Mouse (Mus musculus) heart, postnatal 0 days (tissue): ENCODE measurements at regions not wholly inside any gene's neighbourhood (a gene's known extent, or its start where the extent isn't known, plus 50 kb on each side); places are given as distances from the start of the nearest gene placed in this dataset.

ENCODE experiments used
- ATAC-seq: fragments of 200-750 bp; cut with Nextera tagmentation; 2 replicates; pipeline ENCODE4 v1.8.0; 2017; ENCODE audit warnings: low read depth, moderate number of reproducible peaks, moderate library complexity; ENCODE audit not compliant: insufficient read depth
- DNase-seq: peaks from one replicate; pipeline ENCODE4 v3.0.0-alpha.2; 2016; ENCODE audit warnings: low spot score
- H3K27ac ChIP-seq: fragments of 300-500 bp; sonication (generic); 2 replicates; pipeline ENCODE4 v1.5.1; 2014; ENCODE audit warnings: low read depth, mild to moderate bottlenecking
- H3K27me3 ChIP-seq: fragments of 300-500 bp; sonication (generic); 2 replicates; pipeline ENCODE4 v1.6.1; 2014; ENCODE audit warnings: low read length, mixed read lengths; ENCODE audit not compliant: control insufficient read depth, insufficient read depth
- H3K36me3 ChIP-seq: fragments of 300-500 bp; sonication (generic); replicated peaks from 2 replicates; pipeline ENCODE4 v1.6.1; 2014; ENCODE audit warnings: low read length, mixed read lengths; ENCODE audit not compliant: control insufficient read depth, insufficient read depth
- H3K4me1 ChIP-seq: fragments of 300-500 bp; sonication (generic); 2 replicates; pipeline ENCODE4 v1.6.1; 2014; ENCODE audit warnings: antibody characterized with exemption; ENCODE audit not compliant: control insufficient read depth, insufficient read depth
- H3K4me2 ChIP-seq: fragments of 300-500 bp; sonication (generic); 2 replicates; pipeline ENCODE4 v1.6.1; 2014; ENCODE audit warnings: low read depth, mild to moderate bottlenecking, low read length, moderate library complexity
- H3K4me3 ChIP-seq: fragments of 300-500 bp; sonication (generic); 2 replicates; pipeline ENCODE4 v1.5.1; 2014; ENCODE audit warnings: low read depth, low read length
- H3K9ac ChIP-seq: fragments of 300-500 bp; sonication (generic); replicated peaks from 2 replicates; pipeline ENCODE4 v1.6.1; 2014; ENCODE audit warnings: low read depth, low read length, mixed read lengths
- H3K9me3 ChIP-seq: fragments of 300-500 bp; sonication (generic); replicated peaks from 2 replicates; pipeline ENCODE4 v1.6.1; 2016; ENCODE audit warnings: low read length; ENCODE audit not compliant: control insufficient read depth
- CTCF ChIP-seq: IDR thresholded peaks from 2 replicates; pipeline ENCODE4 v1.5.1; 2016; ENCODE audit warnings: antibody characterized with exemption, control low read depth, low read depth
- EP300 ChIP-seq: IDR thresholded peaks from 2 replicates; pipeline ENCODE4 v1.6.1; 2016; ENCODE audit warnings: antibody characterized with exemption, low read depth
- WGBS: fragments of 180-500 bp; shearing (Covaris S2); extraction: QIAGEN DNeasy Blood & Tissue Kit; methylation state at CpG from one replicate; pipeline ENCODE4 v1.1.7; 2014; 5-methylcytosine and 5-hydroxymethylcytosine counted together

DNA sequence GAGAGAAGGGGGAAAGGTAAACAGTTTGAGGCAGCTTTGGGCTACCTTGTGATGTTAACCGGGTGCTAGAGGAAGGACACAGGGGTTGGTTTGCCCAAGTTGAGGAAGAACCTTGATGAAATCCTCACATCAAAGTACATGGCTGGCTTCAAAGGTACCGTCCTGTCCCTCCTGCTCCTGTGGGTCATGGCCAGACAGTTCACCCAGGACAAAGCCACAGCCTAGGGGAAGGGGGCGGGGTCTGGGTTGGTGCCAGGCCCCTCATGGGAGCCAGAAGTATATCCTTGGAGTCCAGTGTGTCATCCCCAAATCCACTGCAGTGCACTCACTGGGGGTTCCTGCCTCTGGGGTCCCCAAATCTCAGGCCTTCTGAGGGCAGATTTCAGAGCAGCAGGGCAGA is 339.0 kb upstream of the Tbx3 start:
- H3K4me3 ChIP-seq: no peak overlapping the region
- no peak overlapping the region for H3K9ac ChIP-seq
- no peaks in the 10 kb centered on the region for H3K36me3 ChIP-seq
- ATAC-seq: no peak
- 0 out of 2 replicates have a peak, but pooled peaks cover 2% of the 10 kb centered on the region for H3K4me1 ChIP-seq
- DNase-seq: no peak
- 41% methylated on average over 3 of the region's 3 CpGs for WGBS
- H3K27ac ChIP-seq: no peak overlapping the region
- no peak for TF ChIP-seq CTCF
- TF ChIP-seq EP300: no peak
- no peak overlapping the region for H3K4me2 ChIP-seq
- no peaks in the 10 kb centered on the region for H3K9me3 ChIP-seq
- peaks cover 9% of the 10 kb centered on the region; the same call in 1 of the 2 replicates for H3K27me3 ChIP-seq

- Histone ChIP-seq H3K4me1 (no peaks in the 10 kb centered on the region), H3K4me2 (no peak overlapping the region), H3K27ac (no peak overlapping the region), H3K36me3 (no peaks in the 10 kb centered on the region), H3K9me3 (no peaks in the 10 kb centered on the region), H3K4me3 (no peak overlapping the region), H3K9ac (no peak overlapping the region), H3K27me3 (peaks cover 10% of the 10 kb centered on the region; the same call in 1 of the 2 replicates)
- DNase-seq (peak; percentile 50), ATAC-seq (peak; percentile 86)
- WGBS: 12% methylated on average over 7 of the region's 7 CpGs
- TF ChIP-seq EP300 (0 out of 2 replicates have a peak, but pooled peaks have one; percentile 33), CTCF (no peak)
Measured at GRCm38 (mm10) chr5:119332621-119333020, 337.8 kb upstream of the Tbx3 start.

DNA sequence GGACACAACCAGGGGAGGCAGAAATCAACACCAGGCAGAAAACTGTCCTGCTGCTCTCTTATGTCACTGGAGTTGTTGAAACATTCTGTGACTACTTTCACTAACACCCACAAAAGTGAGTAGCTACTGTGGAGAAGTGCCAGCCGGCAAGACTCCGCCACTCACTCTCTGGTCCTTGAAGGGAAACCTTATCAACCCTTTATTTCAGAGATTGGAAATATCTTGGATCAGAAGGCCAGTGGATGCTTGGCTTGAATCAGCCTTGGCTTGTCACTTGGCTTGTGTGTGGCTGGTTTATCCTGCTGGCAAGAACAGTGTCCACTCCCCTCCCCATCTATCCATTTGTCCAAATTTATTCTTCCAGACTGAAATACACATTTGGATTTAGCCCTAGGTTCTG is 335.3 kb upstream of the Tbx3 start:
- Histone ChIP-seq H3K27ac (no peak overlapping the region), H3K9ac (no peak overlapping the region), H3K36me3 (no peaks in the 10 kb centered on the region), H3K4me2 (no peak overlapping the region), H3K9me3 (no peaks in the 10 kb centered on the region), H3K4me3 (no peak overlapping the region), H3K4me1 (no peaks in the 10 kb centered on the region), H3K27me3 (peaks cover 10% of the 10 kb centered on the region; the same call in 1 of the 2 replicates)
- TF ChIP-seq EP300 (no peak), CTCF (no peak)
- DNase-seq (no peak), ATAC-seq (no peak)
- 66% methylated on average over 2 of the region's 2 CpGs for WGBS

- TF ChIP-seq CTCF (no peak), EP300 (no peak)
- H3K9ac ChIP-seq: no peak overlapping the region
- DNase-seq (no peak), ATAC-seq (no peak)
- H3K4me2 ChIP-seq: no peak overlapping the region
- H3K9me3 ChIP-seq: no peaks in the 10 kb centered on the region
- H3K4me3 ChIP-seq: no peak overlapping the region
- no peak overlapping the region for H3K27ac ChIP-seq
- no peaks in the 10 kb centered on the region for H3K4me1 ChIP-seq
- H3K27me3 ChIP-seq: peaks cover 10% of the 10 kb centered on the region; the same call in 1 of the 2 replicates
- H3K36me3 ChIP-seq: no peaks in the 10 kb centered on the region
- 22% methylated on average over 6 of the region's 6 CpGs for WGBS
Measured at GRCm38 (mm10) chr5:119335979-119336378, 334.5 kb upstream of the Tbx3 start.

DNA sequence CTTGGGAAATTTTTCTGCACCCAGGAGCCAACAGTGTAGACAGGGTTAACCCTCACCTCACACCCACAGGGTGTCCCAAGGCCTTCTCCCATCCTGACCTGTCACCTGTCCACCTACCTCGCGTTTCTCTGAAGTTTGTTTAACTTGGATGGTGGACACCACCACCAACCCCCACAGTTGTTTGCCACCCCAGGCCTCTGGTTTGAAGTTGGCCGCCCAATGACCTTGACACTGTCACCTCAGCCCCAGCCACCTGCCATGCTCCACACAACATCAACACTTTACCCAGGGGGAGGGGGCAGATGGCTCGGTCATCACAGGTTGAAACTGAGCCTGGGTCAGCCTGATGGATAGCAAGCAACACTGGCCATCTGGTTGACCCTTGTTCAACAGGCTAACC is 332.7 kb upstream of the Tbx3 start:
- H3K36me3 ChIP-seq: no peaks in the 10 kb centered on the region
- ATAC-seq (no peak), DNase-seq (no peak)
- no peaks in the 10 kb centered on the region for H3K4me1 ChIP-seq
- no peak overlapping the region for H3K4me2 ChIP-seq
- WGBS: 86% methylated on average over 4 of the region's 4 CpGs
- no peaks in the 10 kb centered on the region for H3K9me3 ChIP-seq
- H3K9ac ChIP-seq: no peak overlapping the region
- TF ChIP-seq CTCF (no peak), EP300 (no peak)
- H3K4me3 ChIP-seq: no peak overlapping the region
- no peak overlapping the region for H3K27ac ChIP-seq
- H3K27me3 ChIP-seq: peaks cover 10% of the 10 kb centered on the region; the same call in 1 of the 2 replicates

DNA sequence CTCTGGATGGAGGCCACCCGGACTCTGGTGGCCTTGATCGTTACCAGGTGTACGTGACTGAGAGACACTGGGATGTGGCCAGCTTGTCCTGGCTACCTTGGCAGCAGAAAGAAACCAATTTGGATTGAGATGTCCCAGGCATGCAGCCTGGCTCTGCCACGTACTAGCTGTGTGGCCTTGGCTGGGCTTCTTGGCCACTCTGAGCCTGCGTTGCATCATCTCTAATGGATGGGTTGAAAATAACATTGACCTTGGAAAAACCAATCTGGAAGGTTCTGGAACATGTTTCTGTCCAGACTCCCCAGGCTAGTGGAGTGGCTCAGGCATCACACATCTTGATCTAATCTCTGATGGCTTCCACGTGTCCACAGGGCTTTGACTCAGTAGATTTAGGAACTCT is 331.8 kb upstream of the Tbx3 start:
- no peaks in the 10 kb centered on the region for H3K36me3 ChIP-seq
- no peak for TF ChIP-seq EP300
- no peak for TF ChIP-seq CTCF
- ATAC-seq (no peak), DNase-seq (no peak)
- H3K9ac ChIP-seq: no peak overlapping the region
- H3K4me1 ChIP-seq: no peaks in the 10 kb centered on the region
- H3K9me3 ChIP-seq: no peaks in the 10 kb centered on the region
- WGBS: 87% methylated on average over 6 of the region's 6 CpGs
- H3K27ac ChIP-seq: no peak overlapping the region
- H3K4me2 ChIP-seq: no peak overlapping the region
- H3K4me3 ChIP-seq: no peak overlapping the region
- peaks cover 10% of the 10 kb centered on the region; the same call in 1 of the 2 replicates for H3K27me3 ChIP-seq
